Mouse (Mus musculus) monocyte, adult 5-6 weeks (primary cell): ENCODE results near the gene Gmps. TPM values are rescaled to one million over a fixed set of nuclear protein-coding genes. Genes with fewer than 3 reads are reported as not detected.
A peak's percentile ranks its signal among the peaks of the same experiment; 100 is the strongest.

Source experiments
- ATAC-seq: fragments of 153-309, 156-312 bp; replicated peaks from 2 replicates; pipeline ENCODE4 v1.8.0; 2017; ENCODE audit warnings: mild to moderate bottlenecking; ENCODE audit not compliant: low TSS enrichment, insufficient number of reproducible peaks, severe bottlenecking, poor library complexity, low FRiP score
- total RNA-seq: library from RNA; stranded (forward); fragments of 200-1000, 200-491, 200-594 nt; gene quantifications from 3 replicates; pipeline ENCODE4 v1.2.3, GENCODE M21; 2017

Gmps gene
- total RNA-seq: 23.9 to 25.0 TPM (median 24.8 TPM) in 3 replicates

GRCm38 (mm10) chr3:63975955-63976908 lies at the start of gene Gmps:
Gmps (plus strand) TSS chr3:63976106.
- ATAC-seq: peak; percentile 99

DNA sequence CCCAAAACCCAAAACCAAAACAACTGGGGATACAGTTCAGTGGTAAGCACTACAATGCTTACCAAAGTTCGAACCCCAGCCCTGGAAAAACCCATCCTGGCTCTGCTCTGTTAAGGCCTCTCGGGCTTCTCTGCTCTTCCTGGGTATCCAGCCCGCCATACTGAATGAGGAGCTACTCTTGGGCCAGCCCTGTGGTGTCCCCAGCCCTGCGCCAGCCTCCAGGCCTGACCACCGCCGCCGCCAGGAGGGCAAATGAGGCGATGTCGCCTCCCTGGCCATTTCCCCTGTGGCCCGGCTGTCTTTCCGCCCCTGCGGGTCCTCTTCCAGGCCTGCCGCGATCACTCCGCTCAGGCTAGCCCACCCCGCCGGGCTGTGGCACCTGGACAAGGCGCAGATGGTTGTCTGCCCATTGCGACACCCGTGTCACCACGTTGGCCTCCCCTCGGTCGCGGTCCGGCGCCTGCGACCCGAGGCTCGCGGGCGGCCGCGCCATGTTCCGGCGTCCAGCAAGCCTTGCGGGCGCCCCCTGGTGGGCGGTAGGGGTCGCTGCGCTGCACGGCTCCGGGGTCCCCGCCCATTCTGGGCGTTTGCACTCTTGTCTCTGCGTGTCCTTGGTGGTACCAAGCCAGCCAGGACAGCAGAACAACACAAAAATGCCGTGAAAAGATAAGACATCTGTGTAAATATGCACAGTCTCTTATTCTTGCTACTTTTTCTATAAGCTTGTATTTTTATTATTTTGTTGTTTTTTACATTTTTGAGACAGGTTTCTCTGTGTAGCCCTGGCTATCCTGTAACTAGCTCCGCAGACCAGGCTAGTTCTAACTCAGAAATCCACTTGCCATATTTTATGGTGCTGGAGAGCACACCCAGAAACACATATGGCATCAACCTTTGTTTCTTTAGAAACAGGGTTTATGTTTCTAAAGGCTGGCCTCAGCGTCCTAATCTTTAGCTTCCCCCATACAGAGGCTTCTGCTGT lies 46.7 kb upstream of the Gmps start, which contains the start of gene E130311K13Rik:
Gene E130311K13Rik (minus strand): TSS at position 595 of the 982 bp plus-strand sequence.
- ATAC-seq: peak; percentile 83

DNA sequence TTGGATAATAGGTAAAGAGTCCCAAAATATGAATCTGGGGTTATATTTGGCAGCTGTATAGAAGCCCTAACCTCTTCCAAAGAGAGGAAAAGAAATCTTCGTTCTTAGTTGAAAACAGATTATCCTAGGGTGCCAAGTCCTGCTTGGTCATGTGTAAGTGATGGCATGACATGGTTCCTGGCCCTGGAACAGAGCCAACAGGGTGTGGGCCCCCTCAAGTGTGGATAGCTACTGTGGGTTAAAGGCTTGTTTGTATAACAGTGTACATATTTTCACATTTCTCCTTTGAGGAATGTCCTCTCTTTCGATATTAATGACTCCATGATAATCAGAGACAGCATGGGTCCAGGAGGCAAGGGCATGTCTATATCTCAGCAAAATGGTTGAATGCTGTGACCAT lies 37.0 kb upstream of the Gmps start:
- no peak for ATAC-seq

DNA sequence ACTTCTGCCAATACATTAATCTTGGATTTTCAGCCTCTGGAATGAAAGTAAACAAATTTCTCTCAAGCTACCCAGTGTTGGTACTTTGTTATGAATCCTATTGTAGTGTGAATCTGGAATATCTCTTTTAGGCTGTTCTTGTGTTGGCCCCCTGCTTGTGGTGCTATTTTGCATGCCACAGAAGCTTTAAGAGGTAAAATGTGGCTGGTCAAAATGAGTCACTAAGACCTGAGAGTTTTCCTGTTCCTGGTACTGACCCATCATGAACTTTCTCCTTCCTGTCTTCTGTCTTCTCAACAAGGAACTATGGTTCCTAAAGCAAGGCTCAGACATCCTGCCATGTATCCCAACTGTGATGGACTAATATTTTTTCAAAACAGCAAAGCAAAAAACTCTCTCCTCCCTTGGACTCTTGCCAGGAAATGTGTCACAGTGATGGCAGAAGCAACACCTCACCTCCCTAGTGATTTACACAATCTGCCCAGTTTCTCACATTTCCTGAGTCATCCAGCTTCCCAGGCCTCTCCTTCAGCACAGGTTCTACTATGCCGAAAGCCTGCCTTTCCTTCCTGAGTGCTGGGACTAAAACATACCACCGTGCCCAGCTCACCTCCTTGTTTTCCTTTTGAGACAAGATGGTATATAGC lies 34.6 kb upstream of the Gmps start:
- ATAC-seq: no peak

GRCm38 (mm10) chr3:63949837-63950236 lies 26.1 kb upstream of the Gmps start:
- ATAC-seq: no peak

DNA sequence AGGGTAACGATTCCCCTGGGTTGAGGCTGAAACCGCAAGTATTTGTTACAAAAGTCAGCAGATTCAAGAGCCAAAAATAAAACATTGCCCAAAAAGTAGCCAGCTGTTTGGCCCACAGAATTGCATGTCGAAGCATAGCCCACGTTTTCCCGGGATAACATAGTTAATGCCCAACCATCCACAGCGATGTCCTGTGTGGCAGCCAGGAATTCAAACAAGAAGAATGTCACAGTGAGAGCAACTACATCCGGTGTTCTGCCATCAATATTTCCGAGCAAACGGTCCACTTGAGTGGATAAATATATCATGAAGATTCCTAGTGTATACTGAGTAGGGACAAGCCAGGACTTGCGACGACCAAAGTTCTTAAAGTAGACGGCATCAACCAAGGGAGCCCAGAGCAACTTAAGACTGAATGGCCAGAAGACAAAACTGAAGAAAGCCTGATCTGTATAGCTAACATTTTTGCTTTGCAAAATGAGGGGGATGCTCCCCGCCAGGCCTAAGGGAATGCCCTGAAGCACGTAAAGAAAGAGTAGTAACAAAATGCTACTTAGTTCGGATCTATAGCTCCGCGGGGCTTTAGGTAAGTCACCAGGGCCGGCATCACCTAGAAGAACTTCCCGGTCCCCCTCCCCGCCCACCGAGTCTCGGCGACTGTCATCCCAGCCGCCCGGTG lies 12.3 kb upstream of the Gmps start:
- ATAC-seq: no peak

DNA sequence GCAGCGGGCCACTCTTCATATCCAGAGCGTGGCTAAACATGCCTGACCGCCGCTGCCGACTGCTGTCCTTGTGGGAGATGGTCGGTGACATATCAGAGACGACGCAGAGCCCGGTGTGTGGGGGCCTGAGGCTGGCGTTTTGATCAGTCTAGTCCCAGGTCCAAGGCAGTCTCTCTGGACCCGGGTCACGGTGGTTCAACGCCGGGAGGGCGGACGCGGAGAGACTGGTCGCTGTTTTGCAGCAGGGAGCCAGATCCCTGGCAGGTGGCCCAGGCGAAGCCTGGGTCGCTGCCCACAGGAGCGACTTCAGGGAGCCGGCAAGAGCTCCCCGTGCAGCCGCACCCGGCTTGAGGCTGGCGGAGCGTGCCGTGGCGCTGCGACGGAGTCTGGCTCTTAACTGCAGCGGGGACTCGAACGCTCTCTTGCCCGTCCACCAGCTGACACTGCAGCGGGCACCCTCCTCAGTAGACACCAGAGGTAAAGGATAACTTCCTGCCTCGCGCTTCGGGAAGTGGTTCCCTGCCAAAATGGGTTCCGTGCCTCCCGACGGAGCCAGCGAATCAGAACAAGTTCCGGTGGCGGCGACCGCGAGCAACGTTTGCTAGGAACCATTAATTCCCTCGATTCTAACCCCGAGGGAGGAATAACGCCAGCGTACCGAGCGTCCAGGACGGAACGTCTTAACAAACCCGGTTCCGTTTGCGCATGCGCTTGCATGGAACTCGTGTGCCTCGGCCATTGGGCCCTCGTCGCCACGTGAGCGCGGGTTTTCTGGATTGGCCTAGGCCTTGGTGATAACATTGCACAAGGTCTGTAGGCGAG lies 11.6 kb upstream of the Gmps start, which contains the start of gene Slc33a1:
Gene Slc33a1 (minus strand): TSS at position 669 of the 822 bp plus-strand sequence.
- ATAC-seq: peak; percentile 97

DNA sequence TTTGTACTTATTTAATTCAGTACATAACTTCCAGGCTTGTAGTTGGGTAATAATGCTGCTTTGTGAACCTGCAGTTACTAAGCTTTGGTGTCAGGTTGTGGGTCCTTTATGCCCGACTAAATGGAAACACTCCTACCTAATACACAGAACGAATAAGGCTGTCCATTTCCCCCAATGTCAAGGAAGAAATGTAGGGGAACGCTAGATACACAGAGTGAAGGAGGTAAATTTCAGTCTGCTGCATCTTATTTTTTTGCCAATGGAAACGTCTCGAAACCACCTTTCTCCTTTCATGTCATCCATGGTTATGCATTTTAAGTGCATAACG lies 11.0 kb upstream of the Gmps start:
- ATAC-seq: no peak

DNA sequence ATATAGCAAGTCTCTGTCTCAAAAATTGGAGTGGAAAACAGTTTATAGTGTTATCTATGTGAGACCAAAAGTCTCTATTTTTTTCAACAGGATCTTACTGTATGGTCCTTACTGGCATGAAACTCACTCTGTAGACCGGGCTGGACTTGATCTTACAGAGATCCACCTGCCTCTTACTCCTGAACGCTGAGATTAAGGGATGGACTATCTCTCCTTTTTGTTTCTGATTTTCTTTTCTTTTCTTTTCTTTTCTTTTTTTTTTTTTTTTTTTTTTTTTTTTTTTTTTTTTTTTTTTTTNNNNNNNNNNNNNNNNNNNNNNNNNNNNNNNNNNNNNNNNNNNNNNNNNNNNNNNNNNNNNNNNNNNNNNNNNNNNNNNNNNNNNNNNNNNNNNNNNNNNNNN lies 10.0 kb upstream of the Gmps start:
- no peak for ATAC-seq

DNA sequence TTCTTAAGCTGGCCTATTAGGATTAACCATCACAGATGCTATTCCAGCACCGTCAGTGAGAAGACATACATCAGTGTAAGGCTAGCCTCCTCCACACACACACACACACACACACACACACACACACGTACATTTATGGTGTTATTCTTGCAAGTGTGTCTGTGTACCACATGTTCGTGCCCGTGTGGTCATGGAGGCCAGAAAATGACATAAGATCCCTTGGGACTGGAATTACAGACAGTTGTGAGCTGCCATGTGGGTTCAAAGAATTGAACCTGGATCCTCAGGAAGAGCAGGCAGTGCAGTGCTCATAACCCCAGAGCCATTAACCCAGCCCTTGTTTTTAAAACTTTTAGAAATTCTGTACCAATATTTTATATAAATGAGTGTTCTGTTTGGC lies 2.0 kb downstream of the Gmps start:
- ATAC-seq: no peak

GRCm38 (mm10) chr3:63986656-63987055 lies 10.8 kb downstream of the Gmps start:
- ATAC-seq: no peak

- ATAC-seq: no peak
Observed at GRCm38 (mm10) chr3:63988722-63989440, 13.0 kb downstream of the Gmps start.

GRCm38 (mm10) chr3:64021436-64021835 lies 45.5 kb downstream of the Gmps start:
- no peak for ATAC-seq

GRCm38 (mm10) chr3:64021867-64022266 lies 46.0 kb downstream of the Gmps start:
- ATAC-seq: no peak

DNA sequence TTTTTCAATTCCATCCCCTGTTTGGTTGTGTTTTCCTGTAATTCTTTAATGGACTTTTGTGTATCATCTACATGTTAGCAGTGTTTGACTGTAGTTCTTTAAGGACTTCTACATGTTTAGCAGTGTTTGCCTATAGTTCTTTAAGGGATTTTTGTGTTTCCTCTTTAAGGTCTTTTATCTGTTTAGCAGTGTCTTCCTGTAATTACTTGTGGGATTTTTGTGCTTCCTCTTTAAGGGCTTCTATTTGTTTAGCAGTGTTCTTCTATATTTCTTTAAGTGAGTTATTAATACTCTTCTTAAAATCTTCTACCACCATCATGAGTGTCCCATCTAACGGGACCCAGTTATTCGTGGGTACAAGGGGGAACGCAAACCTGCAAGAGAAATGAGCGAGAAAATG lies 53.9 kb downstream of the Gmps start:
- ATAC-seq: no peak

DNA sequence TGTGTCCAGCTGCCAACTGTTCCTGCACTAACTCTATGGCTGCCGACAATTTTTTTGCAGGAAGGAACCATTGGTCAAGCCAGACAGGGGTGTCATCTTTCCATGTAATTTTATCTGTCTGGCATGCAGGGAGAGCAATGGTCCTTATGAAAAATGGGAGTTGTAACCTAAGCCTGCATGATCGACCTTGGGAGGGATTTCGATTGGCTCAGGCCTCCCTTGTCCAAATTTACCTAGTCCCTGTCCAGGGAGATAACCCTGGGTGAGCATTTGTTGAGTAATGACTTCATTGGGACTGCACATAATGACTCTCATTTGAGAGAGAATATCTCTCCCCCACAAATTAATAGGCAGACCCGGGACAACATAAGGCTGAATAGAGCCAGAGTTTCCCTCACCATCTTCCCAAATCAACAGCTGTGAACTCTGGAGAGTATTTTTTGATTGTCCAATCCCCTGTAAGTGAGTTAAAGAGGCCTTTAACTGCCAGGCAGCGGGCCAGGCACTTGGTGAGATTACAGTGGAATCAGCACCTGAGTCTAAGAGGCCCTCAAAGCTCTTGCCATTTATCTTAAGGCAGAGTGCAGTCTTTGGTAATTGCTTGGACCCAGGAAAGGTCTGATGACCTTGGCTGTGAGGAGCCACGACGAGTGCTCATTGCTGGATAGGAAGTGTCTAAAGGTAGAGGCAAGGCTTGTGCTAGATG lies 62.4 kb downstream of the Gmps start:
- no peak for ATAC-seq
